Mouse (Mus musculus) lung, postnatal 14 days (tissue): ENCODE data around the gene Gan.

Experiments
- DNase-seq: peaks from one replicate; pipeline ENCODE4 v3.0.0; 2021

The Gan gene

DNA sequence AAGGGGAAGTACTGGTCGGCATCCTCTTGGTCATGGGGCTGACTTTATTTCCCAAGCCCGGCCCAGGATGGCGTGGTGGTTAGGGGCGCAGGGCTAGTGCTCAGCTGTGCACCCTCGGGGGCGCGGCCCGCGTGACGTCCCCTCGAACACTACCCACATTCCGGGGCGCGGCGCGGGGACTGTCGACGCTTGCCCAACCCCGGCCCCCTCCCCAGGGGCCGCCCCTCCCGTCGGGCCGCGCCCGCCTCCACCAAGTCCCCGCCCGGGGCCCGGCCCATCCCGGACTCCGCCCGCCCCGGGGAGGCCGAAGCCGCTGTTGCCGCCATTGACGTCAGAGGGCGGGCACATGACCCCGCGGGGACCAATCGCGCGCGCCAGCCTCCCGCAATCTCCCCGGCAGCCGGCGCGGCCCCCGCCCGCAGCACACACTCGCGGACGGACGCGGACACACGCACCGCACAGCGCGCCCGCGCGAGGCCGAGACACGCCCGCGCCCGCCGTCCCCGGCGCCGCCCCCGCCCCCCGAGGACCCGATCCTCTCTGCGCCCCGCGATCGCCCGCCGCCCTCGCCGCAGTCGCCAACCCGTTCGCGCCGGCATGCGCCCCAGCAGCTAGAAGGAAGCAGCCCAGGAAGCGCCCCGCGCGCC, 98.5 kb downstream of the Gan start:
- peak; percentile 97 for DNase-seq

DNA sequence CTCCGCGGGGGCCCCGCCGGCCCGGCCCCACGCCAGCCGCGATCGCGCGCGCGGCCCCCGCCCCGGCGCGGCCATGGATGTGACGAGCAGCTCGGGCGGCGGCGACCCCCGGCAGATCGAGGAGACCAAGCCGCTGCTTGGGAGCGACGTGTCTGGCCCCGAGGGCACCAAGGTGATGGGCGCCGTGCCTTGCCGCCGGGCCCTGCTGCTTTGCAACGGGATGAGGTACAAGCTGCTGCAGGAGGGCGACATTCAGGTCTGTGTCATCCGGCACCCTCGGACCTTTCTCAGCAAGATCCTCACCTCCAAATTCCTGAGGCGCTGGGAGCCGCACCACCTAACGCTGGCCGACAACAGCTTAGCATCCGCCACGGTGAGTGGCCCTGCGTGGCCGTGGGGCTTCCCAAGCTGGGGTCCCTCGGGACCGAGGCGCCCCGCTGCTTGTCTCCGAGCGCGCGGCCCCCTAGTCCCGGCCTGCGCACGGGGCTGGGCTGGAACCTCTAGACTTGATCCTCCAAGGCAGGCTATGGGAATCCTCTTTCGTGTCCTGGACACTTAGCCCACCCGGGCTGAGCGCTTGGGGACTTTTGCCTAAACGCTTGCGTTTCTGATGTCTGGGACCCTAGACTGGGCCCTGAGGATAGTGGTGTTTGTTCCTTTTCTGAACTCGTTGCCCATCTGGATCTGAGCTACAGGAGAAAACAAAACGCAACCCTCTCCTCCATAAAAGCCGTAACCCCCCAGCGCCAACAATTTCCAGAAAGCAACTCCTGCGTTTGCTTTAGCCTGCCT, 99.3 kb downstream of the Gan start, which contains the start of gene Cmip:
TSS of gene Cmip (plus strand) at position 36 of the 792 bp plus-strand sequence.
- peak; percentile 50 for DNase-seq

DNA sequence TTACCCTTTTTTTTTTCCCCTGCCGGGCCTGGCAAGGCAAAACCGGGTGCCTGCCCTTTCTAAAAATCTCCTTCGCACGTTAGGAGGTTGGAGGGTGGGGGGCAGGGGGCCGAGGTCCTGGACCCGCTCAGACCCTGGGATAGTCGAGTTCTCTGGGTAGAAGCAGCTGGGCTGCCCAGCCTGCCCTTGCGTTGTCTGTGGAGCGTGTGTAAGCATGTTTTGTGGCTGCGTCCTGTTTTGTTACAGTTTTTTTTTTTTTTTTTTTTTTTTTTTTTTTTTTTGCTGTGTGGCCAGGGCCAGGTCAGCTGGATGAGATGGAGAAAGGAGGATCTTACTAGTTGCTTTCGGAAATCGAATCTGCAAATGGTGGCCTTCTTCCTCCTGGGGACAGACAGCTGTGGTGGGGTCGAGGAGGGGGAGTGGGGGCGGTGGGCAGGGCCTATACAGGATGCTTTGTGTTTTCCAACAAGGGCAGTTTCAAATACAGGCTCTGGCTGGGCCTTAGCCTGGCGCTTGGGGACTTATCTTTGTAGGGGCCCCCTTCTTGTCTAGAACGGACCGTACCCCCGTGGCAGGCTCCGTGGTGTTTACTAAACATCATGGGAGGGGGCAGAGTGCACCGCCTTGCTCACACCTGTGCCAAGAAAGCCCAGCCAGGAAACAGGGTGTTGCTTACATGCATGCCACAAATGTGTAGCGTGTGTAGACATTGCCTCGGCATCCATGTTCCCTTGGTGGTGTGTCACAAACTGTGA, 100.1 kb downstream of the Gan start:
- DNase-seq = peak; percentile 45

DNA sequence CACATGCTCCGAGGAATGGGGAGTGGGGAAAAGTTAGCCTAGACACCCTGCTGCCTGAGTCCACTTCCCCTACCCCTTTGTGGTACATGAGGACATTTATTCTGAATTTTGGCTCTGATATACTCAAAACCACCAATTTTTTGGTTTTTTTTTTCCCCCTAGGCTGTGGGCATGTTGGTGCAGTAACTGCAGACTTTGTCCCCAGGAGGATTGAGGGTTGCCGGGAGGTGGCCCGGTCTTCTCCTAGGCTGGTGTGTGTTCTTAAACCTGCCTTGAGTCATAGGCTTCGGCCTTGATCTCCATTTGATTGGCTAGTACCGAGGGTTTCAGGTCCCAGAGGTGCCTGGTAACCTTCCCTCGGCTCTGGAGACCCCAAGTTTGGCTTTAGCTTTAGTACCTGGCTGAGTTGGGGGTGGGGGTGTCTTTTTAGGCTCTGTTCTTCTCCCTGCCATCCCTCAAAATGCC, 100.7 kb downstream of the Gan start:
- no peak for DNase-seq

DNA sequence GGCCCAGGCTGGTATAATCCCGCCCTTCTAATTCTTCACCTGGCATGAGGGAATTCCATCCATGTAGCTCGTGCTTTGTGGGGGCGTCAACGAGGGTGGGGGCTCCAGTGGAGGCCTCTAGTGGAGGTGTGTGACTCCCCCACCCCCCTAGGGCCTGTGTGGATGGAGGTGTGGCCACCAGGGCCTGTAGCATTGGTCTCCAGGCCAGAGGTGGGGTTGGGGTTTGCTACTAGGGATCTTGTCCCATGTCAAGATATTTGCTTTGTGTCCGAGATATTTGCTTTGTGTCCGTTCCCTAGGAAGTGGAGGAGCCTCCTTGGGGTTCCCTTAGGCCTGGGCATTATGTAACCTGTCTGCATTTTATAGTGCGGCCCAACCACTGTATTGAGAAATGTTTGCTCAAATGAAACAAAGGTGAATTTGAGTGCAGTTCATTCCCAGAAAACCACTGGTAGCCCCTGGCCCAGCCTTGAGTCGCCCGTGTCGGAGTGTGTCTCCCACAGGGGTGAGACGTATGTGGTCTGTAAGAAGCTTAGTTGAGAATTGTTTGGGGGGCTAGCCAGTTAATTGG, 101.6 kb downstream of the Gan start:
- DNase-seq = peak; percentile 38

DNA sequence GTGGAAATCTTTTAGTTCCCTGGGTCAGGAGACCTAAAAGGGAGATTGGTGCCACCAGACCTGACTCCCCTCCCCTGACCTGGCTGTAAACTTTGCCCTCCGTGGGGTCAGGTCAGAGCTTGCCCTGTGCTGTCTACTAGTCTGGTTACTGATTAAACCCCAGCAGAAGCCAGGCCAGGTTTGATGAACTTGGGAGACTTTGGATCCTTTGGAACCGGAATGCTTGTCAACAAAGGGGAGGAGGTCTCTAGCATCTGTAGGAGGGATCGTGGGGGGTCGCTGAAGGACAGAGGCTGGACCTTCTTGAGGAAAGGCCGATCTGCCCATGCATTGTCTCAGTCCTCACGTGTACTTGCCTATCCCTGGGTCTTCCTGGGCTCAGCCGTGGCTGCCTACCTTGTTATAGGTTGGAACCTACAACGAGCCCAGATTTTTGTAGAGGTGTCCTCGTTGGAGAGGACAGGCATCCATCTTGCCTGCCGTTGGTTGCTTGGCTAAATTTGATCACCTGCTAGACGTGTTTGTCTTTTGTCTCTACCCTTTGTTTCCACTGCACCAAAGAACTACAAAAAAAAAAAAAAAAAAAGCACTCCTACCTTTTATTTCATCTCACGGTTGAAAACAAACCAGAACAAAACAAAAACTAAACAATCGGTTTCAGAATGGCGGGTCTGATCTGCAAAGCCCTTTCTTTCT, 102.4 kb downstream of the Gan start:
- no peak for DNase-seq

DNA sequence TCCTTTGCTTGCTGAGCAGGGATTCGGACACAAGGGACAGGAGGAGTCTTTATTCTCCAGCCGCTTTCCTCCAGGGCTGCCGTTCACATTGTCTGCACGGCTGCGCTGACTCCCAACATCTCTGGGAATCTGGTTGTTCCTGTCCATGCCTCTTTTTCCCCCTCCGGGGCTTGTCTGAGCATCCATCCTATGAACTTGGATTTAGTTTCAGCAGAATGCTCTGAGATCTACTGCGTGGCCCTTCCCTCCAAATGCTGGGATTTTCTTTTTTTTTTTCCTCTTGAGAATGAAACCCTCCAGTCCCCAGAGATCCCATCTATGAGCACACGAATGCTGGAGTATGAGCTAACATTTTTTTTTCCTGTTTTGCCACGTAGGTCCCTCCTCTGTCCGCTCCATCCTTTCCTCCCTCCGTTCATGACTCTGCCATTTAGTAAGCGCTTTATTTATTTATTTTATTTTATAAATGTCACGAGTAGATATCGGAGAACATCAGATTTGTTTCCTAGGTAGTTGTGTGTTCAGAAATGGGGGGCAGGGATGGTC, 103.1 kb downstream of the Gan start:
- DNase-seq = no peak

DNA sequence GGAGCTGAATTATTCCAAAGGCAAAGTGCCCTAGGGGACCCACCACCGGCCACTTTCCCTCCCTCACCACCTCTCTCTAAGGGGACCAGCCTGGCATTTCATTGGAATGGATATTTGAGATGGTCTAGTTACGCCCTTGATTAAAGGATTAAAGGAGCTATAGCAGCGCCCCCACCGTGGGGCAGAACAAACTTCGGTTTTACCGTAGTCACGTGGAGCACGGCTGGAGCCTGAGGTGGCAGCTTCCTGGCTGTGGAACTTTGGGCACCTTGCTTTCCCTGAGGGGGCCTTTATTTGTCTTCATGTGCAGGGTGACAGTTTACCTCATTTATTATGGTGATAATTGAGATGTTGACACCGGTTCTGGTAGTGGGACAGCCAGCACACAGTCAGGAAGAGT, 103.8 kb downstream of the Gan start:
- no peak for DNase-seq

DNA sequence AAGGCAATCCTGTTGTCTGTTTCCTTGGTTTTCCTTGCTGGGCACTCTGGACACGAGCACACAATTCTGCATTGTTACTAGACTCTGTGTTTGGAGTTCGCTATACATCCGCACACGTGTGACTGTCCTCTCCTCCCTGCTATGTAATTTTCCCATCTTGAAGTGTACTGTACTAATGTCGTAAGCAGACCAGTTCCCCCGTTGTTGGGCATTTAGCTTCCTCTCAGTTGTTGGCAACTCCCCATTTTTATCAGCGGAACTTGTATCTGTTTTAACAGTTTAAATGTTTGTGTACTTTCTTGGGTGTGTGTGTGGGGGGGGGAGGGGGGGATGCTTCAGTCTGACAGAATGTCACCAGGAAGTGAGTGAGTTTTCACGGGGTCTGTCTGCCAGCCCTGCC, 104.8 kb downstream of the Gan start:
- DNase-seq = no peak

DNA sequence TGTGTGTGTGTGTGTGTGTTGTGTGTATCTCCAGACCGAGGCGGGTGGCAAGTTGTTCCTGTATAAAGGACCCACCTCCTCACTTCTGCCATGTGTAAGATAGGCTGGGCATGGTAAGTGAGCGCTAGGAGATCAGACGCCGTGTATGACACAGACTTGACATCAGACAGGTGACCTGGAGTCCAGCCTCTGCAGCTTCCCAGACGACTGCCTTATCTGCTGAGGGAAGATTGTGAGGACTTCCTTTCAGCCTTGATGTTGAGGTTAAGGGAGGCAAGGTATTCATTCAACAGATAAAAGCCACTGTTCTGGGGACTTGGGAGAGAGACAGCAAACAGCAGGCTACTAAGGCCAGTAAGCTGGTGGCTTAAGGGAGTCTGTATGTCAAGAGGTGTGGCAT, 105.5 kb downstream of the Gan start:
- DNase-seq = no peak

DNA sequence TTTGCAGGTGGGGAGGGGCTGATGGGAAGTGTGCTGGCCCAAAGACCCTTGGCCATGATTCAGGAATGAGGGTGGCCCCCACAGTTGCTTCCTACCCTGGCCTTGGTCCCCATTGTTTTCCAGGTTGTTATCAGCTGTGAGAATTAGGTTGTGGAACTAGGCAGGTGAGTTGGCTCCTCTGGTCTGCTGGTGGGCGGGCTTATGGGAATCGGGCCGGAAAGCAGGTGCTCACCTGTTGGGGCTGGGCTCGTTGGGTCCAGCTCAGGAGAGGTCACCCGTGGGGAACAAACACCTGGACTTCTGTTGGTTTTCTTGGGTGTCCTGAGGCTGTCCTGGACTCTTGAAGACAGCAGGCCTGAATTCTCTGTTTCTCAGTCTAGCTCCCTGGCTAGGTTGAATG, 107.1 kb downstream of the Gan start:
- no peak for DNase-seq
